Mouse (Mus musculus) cerebellum, adult 8-10 months (tissue): Measurements from ENCODE around the gene Cenpt.

Experiments
- DNase-seq: peaks from one replicate; pipeline ENCODE4 v3.0.0; 2022

Gene Cenpt

DNA sequence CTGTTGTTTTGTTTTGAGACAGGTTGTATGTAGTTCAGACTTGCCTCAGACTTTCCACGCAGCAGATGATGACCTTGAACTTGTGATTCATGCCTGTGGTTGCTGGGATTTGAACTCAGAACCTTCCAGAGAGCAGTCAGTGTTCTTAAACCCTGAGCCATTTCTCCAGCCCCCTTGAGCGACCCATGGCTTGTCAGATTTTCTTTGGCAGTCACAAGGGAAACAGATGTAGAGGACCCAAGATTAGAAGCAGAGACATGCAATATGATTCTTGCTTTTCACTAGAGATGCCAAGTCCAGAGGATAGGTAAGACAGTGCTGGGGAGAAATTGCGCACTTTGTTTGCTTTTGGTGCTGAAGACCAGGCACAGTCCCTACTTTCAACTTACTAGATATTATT is at the start of gene Cenpt:
TSS of gene Cenpt (minus strand) at position 101 of the 400 bp plus-strand sequence.
- DNase-seq: no peak

DNA sequence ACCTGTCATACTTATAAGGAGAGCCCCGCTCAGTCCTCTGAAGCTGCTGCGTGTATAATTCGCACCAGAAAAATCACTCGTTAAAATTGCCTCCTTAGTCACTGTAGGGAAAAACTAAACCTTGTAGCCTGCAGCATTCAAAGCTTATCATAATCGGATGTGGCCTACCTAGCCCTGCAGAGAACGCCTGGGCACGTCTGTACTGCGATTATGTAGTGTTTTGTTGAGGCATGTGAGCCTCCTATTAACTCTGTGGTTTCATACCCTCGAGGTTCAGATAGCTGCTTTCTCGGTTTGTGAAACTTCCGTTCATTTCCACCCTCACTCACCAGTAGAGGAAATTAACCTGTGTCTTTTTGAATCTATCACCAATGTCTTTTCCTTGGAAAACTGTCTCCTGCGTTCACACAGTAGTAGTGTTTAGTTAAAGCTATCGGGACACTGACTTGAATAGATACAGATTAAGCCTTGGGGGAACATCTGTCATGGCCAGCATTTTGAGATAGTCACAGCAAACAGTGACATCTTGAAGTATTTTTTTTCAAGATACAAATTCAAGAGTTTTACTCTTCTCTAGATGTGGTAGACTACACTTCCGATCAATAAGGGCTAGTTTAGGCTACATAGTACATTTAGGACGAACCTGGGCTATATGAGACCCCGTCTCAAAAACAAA is 48.0 kb upstream of the Cenpt start:
- DNase-seq: no peak

DNA sequence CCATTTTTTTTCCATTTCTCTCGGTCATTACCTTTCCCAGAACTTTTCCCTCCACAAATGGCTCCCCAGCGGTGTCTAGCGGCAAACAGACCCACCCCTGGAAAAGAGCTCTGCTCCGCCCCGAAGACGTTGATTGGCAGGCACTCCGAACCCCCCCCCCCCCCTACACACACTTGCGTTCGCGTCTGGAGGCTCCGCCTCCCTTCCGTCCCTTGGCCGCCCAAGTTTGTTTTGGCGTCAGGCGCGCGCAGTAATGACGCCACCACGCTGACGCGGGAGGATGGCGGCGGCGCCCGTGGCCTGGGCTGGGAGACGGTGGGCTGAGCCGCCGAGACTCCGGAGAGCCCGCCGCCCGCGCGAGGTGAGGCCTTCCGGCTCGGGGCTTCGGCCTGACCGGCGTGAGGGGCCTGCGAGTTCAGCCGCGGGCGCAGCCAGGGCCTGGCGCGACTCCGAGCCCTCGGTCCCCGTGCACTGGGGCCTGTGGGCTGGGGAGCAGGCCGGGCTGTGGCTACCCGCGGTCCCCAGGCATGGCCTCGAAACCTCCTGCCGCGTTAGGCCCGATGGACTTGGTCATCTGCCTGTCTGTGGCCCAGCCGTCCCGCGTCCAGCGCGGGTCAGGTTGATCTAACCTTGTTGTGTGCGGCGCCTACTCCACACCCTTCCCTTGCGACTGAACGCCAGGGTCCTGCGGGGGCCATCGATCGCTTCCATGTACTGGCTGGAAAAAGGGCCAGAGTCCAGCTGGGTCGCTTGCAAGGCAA is 47.3 kb upstream of the Cenpt start, which contains the start of gene Pskh1:
TSS of gene Pskh1 (plus strand) at position 262 of the 761 bp plus-strand sequence.
- peak; percentile 93 for DNase-seq

DNA sequence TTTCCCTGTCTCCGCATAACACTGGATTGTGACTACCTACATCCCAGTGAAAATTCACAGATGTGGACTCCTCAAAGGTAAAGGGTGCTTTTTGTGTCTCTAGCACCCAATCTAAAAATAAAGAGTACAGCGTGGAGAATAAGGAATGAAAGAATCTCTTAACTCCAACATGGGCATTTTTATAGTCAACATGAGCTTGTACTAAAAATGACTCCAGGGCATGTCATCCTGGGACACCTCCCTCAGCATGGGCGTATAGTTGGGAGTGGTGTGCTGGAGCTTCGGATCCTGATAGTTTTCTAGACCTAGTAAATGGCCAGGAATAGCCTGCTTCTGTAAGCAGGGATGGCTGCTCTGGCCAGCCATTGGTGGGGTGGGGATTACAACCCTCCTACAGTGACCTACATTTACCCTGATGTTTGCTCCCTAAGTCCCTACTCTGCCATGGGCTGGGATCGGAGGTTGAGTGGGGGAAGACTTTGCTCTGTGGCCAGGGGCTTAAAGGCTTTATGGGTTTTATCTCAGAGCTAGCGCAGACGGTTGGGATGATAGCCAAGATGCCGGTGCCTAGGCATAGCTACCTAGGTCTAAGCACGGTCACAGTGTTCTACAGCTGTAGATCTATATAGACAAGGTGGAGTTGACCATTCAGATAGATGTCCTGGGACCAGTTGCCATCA is 44.9 kb upstream of the Cenpt start:
- no peak for DNase-seq

DNA sequence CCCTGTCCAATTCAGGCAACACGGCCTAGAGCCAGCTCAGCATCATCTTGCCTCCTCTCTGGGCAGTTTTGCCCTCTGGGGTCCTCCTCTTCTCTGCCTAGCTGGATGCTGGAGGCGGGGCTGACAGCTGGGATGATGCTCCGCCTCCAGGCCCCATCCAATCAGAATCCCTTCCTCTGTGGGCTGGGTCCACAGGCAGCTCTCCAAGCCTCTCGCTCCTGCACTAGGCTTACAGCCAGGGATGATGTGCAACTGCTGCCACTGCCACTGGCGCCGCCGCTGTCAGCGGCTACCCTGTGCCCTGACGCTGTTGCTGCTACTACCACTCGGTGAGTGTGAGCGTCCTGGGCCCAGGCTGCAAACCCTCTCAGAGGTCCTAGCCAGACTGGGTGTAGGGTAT is 40.3 kb upstream of the Cenpt start, which contains the start of gene Nrn1l:
TSS of gene Nrn1l (plus strand) at position 229 of the 400 bp plus-strand sequence.
- DNase-seq: no peak

DNA sequence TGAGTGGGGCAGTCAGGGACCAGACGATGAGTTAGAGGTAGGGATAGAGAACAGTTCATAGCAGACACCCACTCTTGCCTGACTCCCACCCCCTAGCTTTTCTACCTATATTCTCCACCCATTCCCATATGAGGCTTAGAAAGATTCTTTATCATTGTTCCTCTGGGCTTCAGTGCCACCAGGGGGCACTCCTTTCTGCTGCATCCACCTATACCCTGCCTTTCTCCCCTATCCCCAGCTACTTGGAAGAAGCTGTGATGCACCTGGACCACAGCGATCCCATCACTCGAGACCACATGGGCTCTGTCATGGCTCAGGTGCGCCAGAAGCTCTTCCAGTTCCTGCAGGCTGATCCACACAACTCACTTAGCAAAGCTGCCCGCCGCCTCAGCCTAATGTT is 39.4 kb upstream of the Cenpt start:
- no peak for DNase-seq

DNA sequence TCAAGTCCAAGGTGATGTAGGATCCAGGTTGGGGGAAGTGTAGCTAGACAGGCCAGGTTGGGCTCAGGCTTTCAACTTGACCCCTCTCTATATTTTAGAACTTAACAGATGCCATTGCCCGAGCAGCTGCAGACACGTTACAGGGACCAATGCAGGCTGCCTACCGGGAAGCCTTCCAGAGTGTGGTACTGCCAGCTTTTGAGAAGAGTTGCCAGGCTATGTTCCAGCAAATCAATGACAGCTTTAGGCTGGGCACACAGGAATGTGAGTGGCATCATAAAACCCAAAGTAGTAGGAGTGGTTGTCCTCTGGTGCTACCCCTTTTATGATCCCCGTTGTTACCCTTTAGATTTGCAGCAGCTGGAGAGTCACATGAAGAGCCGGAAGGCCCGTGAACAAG is 37.8 kb upstream of the Cenpt start:
- DNase-seq: no peak

DNA sequence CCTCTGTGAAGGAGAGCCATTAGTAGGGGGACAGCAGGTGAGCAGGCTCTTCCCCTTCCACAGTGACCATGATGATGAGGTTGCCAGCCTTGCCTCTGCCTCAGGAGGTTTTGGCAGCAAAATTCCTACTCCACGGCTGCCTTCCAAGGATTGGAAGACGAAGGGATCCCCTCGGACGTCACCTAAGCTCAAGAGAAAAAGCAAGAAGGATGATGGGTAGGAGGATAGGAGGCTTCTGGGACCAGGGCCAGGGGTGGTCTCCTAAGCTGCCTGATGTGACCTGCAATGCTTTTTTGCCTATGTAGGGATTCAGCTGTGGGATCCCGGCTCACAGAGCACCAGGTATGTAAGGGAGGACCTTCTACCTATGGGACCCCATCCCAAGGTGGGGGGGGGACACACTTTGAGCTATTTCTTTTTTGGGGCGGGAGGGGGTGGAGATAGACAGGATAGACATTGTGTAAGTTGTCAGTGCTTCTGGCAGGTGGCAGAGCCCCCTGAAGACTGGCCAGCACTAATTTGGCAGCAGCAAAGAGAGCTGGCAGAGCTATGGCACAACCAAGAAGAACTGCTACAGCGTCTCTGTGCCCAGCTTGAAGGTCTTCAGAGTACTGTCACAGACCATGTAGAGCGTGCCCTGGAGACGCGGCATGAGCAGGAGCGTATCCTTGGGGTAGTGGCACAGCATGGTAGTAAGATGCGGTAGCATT is 36.8 kb upstream of the Cenpt start:
- DNase-seq: no peak

DNA sequence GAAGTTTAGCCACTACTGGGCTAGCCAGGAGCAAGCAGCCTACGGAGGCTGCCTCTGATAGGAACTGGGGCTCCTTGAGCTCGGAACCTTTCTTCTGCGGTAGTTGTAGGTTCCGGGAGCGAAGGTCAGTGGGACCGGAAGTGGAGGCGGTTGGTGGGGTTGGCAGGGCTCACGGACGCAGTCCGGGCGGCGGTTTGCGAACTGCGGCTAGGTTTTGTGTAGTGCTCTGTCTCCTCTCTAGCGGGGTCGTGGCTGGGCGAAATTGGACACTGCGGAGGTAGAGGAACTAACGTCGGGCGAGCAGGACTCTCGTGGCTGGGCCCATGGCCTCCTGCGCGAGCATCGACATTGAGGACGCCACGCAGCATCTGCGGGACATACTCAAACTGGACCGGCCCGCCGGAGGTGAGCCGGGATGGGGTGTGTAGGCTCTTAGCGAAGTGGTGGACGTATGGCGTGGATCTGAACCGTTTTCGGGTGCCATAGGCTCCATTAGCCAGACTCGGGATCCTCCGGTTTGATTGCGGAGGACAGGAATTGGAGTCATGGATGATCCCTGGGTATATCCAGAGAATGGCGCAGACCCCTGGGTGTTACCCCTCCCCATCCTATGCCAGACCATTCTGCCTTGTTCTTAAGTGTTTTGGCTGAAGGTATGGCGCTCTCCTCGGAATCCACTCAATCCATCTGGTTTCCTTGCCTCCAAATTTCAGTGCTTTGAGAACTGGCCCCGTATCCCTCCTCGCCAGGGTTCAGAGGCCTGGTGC is 27.9 kb upstream of the Cenpt start, which contains the start of gene Edc4:
TSS of gene Edc4 (plus strand) at position 128 of the 767 bp plus-strand sequence.
- DNase-seq: peak; percentile 86

DNA sequence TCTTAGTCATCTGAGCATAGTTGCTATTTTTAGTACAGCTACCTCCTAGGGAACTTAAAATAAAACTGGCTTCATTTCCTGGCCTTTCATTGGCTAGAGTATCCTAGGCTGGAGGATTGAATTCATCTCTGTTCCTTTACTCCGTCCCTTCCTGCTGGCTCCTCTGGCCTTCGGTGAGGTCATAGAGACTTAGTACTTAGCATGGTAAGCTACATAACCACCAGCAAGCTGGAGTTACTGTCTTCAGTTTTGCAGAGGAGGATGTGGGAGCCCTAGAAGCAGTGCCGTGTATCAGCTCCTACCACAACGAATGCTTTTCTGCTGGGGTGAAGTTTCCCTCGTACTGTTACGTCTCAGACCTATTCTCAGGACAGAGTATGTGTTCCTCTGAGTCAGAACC is 21.2 kb upstream of the Cenpt start:
- DNase-seq: no peak

DNA sequence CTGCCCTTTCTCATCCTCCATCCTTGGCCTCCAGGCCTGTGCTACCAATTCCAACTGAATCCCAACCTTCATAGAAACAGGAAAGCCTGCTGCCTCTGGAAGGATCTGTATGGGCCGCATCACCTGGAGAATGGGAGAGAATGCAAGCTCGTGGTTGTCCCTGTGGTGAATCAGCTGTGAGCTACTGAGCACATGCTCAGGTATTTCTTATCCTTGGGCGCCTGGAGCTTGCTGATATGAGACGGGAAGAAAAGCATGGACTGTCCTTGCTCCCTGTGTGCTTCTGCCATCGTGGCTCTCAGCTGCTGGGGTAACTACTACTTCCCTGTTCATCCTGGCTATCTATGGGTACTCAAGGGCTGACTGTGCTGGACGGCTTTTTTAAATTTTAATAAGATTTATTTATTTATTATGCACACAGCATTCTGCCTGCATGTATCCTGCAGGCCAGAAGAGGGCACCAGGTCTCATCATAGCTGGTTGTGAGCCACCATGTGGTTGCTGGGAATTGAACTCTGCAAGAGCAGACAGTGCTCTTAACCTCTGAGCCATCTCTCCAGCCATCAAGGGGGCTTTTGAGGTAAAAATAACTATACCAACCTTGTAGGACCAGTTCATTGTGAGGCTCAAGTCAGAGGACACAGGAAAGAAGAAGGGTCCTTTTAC is 13.4 kb upstream of the Cenpt start:
- no peak for DNase-seq

DNA sequence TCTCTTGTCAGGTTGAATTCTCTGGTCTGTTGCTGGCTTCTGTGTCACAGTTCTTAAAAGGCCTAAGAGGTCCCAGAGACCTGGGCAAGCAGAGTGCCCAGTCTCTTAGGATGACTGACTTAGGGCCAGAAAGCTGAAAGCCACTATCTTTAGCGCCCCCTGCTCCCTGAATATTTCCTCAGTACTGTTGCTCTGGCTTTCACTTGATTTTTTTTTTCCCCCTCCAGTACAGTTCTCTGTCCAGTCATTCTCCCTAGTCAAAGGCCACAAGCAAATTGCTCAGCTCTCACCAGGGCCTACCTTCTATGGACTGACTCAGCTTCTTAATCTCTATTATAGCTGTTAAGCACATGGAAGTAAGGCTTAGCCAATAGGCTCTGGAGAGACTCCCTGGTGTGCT is 8.9 kb upstream of the Cenpt start:
- DNase-seq: no peak

DNA sequence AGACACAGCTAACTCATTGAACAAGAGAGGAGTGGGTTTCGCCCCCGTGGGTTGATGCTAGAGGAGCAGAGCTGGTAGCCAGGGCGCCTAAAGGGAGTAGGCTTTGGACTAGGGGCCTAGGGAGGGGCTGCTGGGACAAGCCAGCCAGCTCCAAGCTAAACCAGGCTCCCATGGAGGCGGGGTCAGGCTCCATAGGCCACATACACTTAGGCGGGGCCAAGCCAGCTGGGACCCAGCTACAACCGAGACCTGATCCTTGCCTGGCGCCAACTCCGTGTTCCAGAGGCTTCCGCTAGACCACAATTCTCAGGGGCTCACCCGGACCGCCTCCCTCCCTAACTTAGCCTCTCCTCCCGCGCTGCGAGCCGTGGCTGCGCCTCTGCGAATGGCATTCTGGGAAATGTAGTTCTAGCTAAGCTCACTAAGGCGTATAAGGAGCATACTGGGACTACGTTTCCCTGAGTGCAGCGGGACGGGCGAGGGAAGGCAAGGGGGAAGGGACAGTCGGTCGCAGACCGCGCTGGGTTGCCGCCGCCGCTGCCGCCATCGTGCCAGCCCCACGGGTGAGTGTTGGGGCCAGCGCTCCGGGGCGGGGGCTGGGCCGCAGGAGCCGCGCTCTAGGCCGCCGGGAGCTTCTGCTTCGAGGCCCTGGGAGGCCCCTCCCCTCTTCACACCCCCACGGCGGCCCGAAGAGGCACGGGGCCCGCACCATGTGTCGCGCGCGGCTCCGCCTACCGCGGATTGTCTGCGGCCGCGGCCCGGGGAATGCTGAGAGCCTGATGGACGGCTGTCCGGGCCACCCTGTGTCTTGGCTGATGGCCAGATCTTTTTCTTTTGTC is 7.3 kb upstream of the Cenpt start, which contains the start of gene Nutf2:
TSS of gene Nutf2 (plus strand) at position 438 of the 839 bp plus-strand sequence.
- peak; percentile 89 for DNase-seq

DNA sequence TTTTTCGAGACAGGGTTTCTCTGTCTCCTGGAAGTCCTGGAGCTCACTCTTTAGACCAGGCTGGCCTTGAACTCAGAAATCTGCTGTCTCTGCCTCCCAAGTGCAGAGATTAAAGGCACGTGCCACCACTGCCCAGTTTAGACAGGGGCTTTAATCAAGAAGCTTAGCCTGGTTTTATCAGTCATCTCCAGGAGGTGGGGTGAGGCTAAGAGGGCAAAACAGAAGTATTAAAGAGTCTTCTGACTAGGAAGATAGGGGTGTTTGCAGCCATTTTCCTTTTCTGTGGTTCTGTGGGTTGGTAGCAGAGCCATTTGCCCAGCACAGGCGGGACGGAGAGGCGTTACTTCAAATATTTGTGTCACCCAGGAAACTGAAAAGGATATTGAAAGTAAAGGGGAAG is 6.2 kb upstream of the Cenpt start:
- no peak for DNase-seq

DNA sequence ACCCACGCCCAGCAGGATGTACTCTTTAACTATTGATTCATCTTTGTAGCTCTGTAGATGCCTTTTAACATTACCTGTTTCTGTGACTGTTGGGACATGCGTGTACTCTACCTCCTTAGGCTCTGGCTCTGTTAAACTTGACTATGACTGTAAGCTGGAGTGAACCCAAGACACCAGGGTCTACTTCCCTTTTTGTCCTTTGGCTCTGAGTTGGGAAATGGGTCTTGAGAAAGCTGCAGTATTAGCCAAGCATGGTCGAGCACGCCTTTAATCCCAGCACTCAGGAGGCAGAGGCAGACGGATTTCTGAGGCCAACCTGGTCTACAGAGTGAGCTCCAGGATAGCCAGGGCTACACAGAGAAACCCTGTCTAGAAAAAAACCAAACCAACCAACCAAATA is 5.4 kb upstream of the Cenpt start:
- no peak for DNase-seq

DNA sequence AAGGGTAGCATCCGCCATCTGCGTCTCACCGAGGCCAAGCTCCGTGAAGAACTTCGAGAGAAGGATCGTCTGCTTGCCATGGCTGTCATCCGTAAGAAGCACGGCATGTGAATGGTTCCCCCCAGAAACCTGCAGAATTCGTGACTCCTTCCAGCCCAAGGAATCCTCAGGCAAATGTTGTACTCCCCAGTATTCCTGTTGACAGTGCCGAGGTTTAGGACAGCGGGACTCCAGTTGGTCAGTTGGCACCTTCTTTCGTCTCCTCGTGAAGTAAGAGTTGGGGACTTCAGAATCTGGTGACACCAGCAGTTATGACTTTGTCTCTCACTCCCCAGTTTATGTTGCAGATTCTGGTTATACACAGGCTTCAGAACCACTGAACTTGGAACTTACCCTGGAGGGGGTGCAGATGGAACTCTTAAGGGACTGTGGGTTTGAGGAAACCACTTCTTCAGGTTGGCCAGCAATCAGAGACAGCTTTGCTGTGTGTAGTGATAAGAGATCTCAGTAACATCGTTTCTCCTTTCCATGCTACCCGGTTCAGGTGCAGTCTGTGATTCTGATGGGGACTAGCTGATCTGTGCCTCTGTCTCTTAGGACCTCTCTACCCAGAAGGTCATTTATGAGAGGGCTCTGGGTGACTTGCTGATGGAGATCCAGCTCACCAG is 3.2 kb upstream of the Cenpt start:
- DNase-seq: no peak

DNA sequence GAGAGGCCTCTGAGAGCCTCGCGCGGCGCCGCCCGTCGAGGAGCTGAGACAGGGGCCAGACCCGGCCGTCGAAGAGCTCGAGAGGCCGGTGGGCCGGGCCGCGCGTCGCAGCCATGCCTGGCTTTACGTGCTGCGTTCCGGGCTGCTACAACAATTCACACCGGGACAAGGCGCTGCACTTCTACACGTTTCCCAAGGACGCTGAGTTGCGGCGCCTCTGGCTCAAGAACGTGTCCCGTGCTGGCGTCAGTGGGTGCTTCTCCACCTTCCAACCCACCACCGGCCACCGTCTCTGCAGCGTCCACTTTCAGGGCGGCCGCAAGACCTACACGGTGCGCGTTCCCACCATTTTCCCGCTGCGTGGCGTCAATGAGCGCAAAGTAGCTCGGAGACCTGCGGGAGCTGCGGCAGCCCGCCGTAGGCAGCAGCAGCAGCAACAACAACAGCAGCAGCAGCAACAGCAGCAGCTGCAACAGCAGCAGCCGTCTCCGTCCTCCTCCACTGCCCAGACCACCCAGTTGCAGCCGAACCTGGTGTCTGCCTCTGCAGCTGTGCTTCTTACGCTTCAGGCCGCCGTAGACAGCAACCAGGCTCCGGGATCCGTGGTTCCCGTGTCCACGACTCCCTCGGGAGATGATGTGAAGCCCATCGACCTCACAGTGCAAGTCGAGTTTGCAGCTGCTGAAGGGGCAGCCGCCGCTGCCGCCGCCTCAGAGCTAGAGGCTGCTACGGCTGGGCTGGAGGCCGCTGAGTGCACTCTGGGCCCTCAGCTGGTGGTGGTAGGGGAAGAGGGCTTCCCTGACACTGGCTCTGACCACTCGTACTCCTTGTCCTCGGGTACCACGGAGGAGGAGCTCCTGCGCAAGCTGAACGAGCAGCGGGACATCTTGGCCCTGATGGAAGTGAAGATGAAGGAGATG is 2.4 kb upstream of the Cenpt start:
- DNase-seq: peak; percentile 57

DNA sequence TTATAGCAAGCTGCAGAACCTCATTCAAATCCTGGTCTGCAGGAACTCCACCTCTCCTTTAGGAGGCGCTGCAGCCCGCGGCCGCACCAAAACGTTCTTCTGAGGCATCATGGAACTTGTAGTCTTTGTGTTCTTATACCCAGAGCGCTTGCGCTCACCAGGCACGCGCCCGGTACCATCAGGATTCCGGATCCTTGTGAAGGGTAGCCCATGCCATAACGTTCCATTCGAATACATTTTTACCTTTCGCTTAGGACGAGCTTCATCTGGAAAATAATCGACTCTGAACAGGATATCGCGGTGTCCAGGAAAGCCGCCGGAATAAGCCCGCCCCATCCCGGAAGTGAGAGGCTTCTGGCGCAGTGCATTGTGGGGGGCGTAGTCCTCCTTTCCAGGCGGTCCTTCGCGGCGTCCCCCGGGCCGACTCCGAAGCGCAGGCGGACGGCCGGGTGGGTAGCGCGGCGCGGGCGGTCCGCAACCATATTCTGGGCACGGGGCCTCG is 1.7 kb upstream of the Cenpt start, which contains the start of gene Thap11:
TSS of gene Thap11 (plus strand) at position 418 of the 502 bp plus-strand sequence.
- DNase-seq: peak; percentile 88

DNA sequence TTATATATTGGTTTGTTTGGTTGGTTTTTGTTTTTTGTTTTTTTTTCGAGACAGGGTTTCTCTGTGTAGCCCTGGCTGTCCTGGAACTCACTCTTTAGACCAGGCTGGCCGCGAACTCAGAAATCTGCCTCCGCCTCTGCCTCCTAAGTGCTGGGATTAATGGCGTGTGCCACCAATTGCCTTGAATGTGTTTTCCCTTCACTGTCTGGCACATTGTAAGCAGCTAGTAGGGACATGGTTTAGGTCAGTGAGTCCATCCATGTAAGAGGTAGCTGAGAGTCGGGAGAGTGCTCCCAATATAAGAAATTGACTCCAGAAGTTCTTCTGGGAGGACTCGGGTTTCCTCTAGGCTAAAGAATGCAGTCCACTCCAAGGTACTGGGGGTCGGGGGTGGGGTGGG is 1.2 kb upstream of the Cenpt start:
- DNase-seq: peak; percentile 44
